19 mouse cellular contexts compared by ENCODE assay signal in the genomic region with DNA sequence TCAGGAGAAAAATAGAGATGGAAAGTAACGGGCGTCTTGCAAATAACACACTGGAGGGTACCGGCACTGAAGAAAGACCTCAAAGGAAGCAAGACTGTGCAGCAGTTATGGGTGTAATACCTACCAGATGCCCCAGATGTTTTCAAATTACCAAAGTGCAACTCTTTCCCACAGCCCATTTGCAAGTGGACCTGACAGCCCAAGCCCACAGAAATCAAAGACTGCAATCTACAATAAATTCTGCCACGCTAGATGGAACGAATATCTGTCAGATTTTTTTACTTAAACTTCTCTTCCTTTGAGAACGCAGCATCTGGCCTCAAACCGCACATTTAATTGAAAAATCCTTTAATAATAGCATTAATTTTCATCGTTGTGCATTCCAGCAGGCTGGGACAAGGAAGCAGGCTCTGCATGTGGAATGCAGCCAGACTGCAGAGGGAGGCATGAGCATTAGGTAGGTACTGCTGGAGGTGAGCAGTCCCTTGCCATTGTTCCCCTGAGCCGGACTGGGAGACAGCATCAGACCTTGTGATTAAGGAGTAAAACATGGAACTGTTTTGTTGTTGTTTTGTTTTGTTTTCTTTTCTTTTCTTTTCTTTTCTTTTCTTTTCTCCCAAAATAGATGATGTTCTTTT.
DNase-seq lines count a peak whose midpoint lies in the region; ATAC-seq lines count a peak whose summit lies in the region.
"Had no signal": no experiment of that assay in that cellular context is flagged by ENCODE, and none has a peak within 500 bp of the region (broad histone marks: within the 10 kb centered on the region; RNA-seq: fewer than 3 reads in every experiment).

No protein-coding gene starts in this region.

- no peak overlapping the region for H3K4me3 ChIP-seq in heart, embryonic 13.5 days
- no peak overlapping the region for H3K4me3 ChIP-seq in embryonic facial prominence, embryonic 10.5 days
- no peak overlapping the region for H3K4me3 ChIP-seq in embryonic facial prominence, embryonic 12.5 days
- H3K4me3 ChIP-seq in limb, embryonic 10.5 days: no peak overlapping the region
- H3K4me3 ChIP-seq: forebrain, embryonic 13.5 days; liver, embryonic 13.5 days; neural tube, embryonic 12.5 days had no signal

- H3K27me3 ChIP-seq in heart, embryonic 13.5 days (replicated peaks): no peaks in the 10 kb centered on the region
- H3K27me3 ChIP-seq in embryonic facial prominence, embryonic 10.5 days (replicated peaks; ENCODE audit: low read depth, poor library complexity, severe bottlenecking): no peaks in the 10 kb centered on the region
- no peaks in the 10 kb centered on the region for H3K27me3 ChIP-seq in embryonic facial prominence, embryonic 12.5 days
- no peaks in the 10 kb centered on the region for H3K27me3 ChIP-seq in limb, embryonic 10.5 days (ENCODE audit: low read depth, poor library complexity, severe bottlenecking)
- H3K27me3 ChIP-seq: forebrain, embryonic 13.5 days; liver, embryonic 13.5 days; neural tube, embryonic 12.5 days had no signal

- WGBS in heart, embryonic 13.5 days: 71% methylated on average over 9 of the region's 9 CpGs
- 41% methylated on average over 9 of the region's 9 CpGs for WGBS in embryonic facial prominence, embryonic 10.5 days
- WGBS in embryonic facial prominence, embryonic 12.5 days: 20% methylated on average over 9 of the region's 9 CpGs
- WGBS in limb, embryonic 10.5 days: 26% methylated on average over 9 of the region's 9 CpGs

- no peaks in the 10 kb centered on the region for H3K36me3 ChIP-seq in heart, embryonic 13.5 days
- H3K36me3 ChIP-seq in embryonic facial prominence, embryonic 10.5 days (replicated peaks): no peaks in the 10 kb centered on the region
- H3K36me3 ChIP-seq in embryonic facial prominence, embryonic 12.5 days: no peaks in the 10 kb centered on the region
- no peaks in the 10 kb centered on the region for H3K36me3 ChIP-seq in limb, embryonic 10.5 days
- H3K36me3 ChIP-seq: liver, embryonic 13.5 days; neural tube, embryonic 12.5 days had no signal

- no peak overlapping the region for H3K4me2 ChIP-seq in heart, embryonic 13.5 days
- H3K4me2 ChIP-seq in embryonic facial prominence, embryonic 12.5 days (replicated peaks): no peak overlapping the region
- H3K4me2 ChIP-seq: forebrain, embryonic 13.5 days; liver, embryonic 13.5 days; lung, embryonic 14.5 days; midbrain, embryonic 11.5 days; neural tube, embryonic 12.5 days had no signal

- DNase-seq in heart, adult 18-20 months: no peak
- peak; percentile 57 for DNase-seq in embryonic facial prominence, embryonic 10.5 days (ENCODE audit: low spot score)
- peak; percentile 64 for DNase-seq in limb, embryonic 10.5 days (ENCODE audit: low spot score)
- no peak for DNase-seq in frontal cortex, postnatal 36 days (ENCODE audit: low spot score in 2 of 2)
- no peak for DNase-seq in adrenal gland, postnatal 36 days
- DNase-seq: cerebellum, adult 2 months; cerebellum, postnatal 36 days; gastrocnemius, postnatal 25 days; kidney, adult 18-20 months; liver, embryonic 13.5 days; lung, embryonic 14.5 days; lung, postnatal 4 days had no signal

- ATAC-seq in heart, embryonic 13.5 days (ENCODE audit: extremely low read depth, insufficient number of reproducible peaks, low FRiP score, low TSS enrichment): no peak
- peak; percentile 75; the same call in 1 of the 2 replicates for ATAC-seq in embryonic facial prominence, embryonic 12.5 days (ENCODE audit: insufficient number of reproducible peaks, insufficient read depth, low FRiP score, low TSS enrichment)
- ATAC-seq: forebrain, embryonic 13.5 days had no signal

- H3K9ac ChIP-seq in heart, embryonic 13.5 days: no peak overlapping the region
- no peak overlapping the region for H3K9ac ChIP-seq in embryonic facial prominence, embryonic 12.5 days
- H3K9ac ChIP-seq: forebrain, embryonic 13.5 days; liver, embryonic 13.5 days; lung, embryonic 14.5 days; neural tube, embryonic 12.5 days had no signal

- H3K27ac ChIP-seq in heart, embryonic 13.5 days (replicated peaks): peak overlapping the region; percentile 61; the same call in 1 of the 2 replicates
- peak overlapping the region; percentile 80 for H3K27ac ChIP-seq in embryonic facial prominence, embryonic 10.5 days (replicated peaks)
- H3K27ac ChIP-seq in embryonic facial prominence, embryonic 12.5 days: no peak overlapping the region
- peak overlapping the region; percentile 81 for H3K27ac ChIP-seq in limb, embryonic 10.5 days
- H3K27ac ChIP-seq: forebrain, embryonic 13.5 days; kidney, postnatal 0 days; liver, embryonic 13.5 days; neural tube, embryonic 12.5 days; stomach, postnatal 0 days had no signal

- no peaks in the 10 kb centered on the region for H3K9me3 ChIP-seq in heart, embryonic 13.5 days
- no peaks in the 10 kb centered on the region for H3K9me3 ChIP-seq in embryonic facial prominence, embryonic 10.5 days
- H3K9me3 ChIP-seq in embryonic facial prominence, embryonic 12.5 days: no peaks in the 10 kb centered on the region
- H3K9me3 ChIP-seq in limb, embryonic 10.5 days (replicated peaks): no peaks in the 10 kb centered on the region
- H3K9me3 ChIP-seq: forebrain, embryonic 13.5 days; liver, embryonic 13.5 days; neural tube, embryonic 12.5 days had no signal

- H3K4me1 ChIP-seq in heart, embryonic 13.5 days: peaks cover 41% of the 10 kb centered on the region
- peaks cover 32% of the 10 kb centered on the region for H3K4me1 ChIP-seq in embryonic facial prominence, embryonic 10.5 days
- H3K4me1 ChIP-seq in embryonic facial prominence, embryonic 12.5 days: peaks cover 20% of the 10 kb centered on the region
- peaks cover 40% of the 10 kb centered on the region for H3K4me1 ChIP-seq in limb, embryonic 10.5 days
- H3K4me1 ChIP-seq: liver, embryonic 13.5 days had no signal

Comparison
In these comparisons a context has a peak if more than half of its experiments do, and no peak if none do; other contexts are left out.
1. DNase-seq: peak in embryonic facial prominence, embryonic 10.5 days (single experiment) and limb, embryonic 10.5 days (single experiment); none in heart, adult 18-20 months (0 of 2), frontal cortex, postnatal 36 days (0 of 2) and adrenal gland, postnatal 36 days (0 of 2).